Mouse (Mus musculus) thymus, adult 2 months (tissue): ENCODE measurements at regions not wholly inside any gene's neighbourhood (a gene's known extent, or its start where the extent isn't known, plus 50 kb on each side); places are given as distances from the start of the nearest gene placed in this dataset.

Experiments used
- CTCF ChIP-seq: fragments of 200-500 bp; IDR thresholded peaks from 2 replicates; pipeline ENCODE4 v1.5.1; 2012; ENCODE audit warnings: mild to moderate bottlenecking, control low read depth, low read length, moderate library complexity, borderline replicate concordance; ENCODE audit not compliant: control insufficient read depth, poor library complexity, insufficient read depth; ENCODE audit errors: extremely low read depth
- POLR2A ChIP-seq: fragments of 200-500 bp; IDR thresholded peaks from 2 replicates; pipeline ENCODE4 v1.6.1; 2012; ENCODE audit warnings: mild to moderate bottlenecking, low read length, control low read depth, moderate library complexity; ENCODE audit not compliant: control insufficient read depth, poor library complexity, insufficient read depth; ENCODE audit errors: extremely low read depth

DNA sequence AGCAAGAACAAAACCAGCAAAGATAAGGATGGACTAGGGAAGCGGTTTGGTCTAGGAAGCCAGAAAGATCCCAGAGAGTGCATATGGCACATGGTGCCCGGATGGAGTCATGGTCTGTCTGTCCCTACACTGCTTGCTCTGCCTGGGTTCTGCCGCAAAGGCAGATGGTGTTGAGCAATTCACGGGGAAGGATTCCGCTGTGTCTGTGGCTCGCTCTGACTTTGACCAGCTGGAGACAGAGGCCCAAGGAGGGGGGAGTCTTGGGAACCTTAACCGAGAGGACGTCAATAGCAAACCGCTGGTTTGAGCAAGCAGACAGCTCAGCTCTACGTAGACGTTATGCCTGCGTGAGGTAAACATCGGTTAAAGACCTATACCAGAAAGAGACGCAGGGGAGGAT, 357.7 kb upstream of the Tbx3 start:
- TF ChIP-seq CTCF (no peak), POLR2A (no peak)
